Mouse (Mus musculus) neural tube, embryonic 13.5 days (tissue): ENCODE results near the gene Unc79. TPM values are rescaled to one million over a fixed set of nuclear protein-coding genes. Genes with fewer than 3 reads are reported as not detected.

Experiments used
- ATAC-seq: fragments of 200-750 bp; cut with Nextera tagmentation; 2 replicates; pipeline ENCODE4 v1.8.0; 2017; ENCODE audit warnings: low read depth, mild to moderate bottlenecking, moderate TSS enrichment, moderate library complexity
- H3K27ac ChIP-seq: fragments of 300-500 bp; sonication (generic); replicated peaks from 2 replicates; pipeline ENCODE4 v1.5.1; 2015; ENCODE audit warnings: moderate library complexity, mild to moderate bottlenecking, inconsistent platforms
- H3K27me3 ChIP-seq: fragments of 300-500 bp; sonication (generic); 2 replicates; pipeline ENCODE4 v1.6.1; 2015; ENCODE audit warnings: mild to moderate bottlenecking, inconsistent platforms
- H3K36me3 ChIP-seq: fragments of 300-500 bp; sonication (generic); 2 replicates; pipeline ENCODE4 v1.6.1; 2015; ENCODE audit warnings: mild to moderate bottlenecking, inconsistent platforms
- H3K4me1 ChIP-seq: fragments of 300-500 bp; sonication (generic); replicated peaks from 2 replicates; pipeline ENCODE4 v1.6.1; 2015; ENCODE audit warnings: inconsistent platforms
- H3K4me2 ChIP-seq: fragments of 300-500 bp; sonication (generic); 2 replicates; pipeline ENCODE4 v1.6.1; 2015; ENCODE audit warnings: inconsistent platforms, mild to moderate bottlenecking, moderate library complexity
- H3K4me3 ChIP-seq: fragments of 300-500 bp; sonication (generic); 2 replicates; pipeline ENCODE4 v1.5.1; 2015; ENCODE audit warnings: mild to moderate bottlenecking, inconsistent platforms
- H3K9ac ChIP-seq: fragments of 300-500 bp; sonication (generic); 2 replicates; pipeline ENCODE4 v1.6.1; 2015; ENCODE audit warnings: moderate library complexity, mild to moderate bottlenecking, inconsistent platforms
- H3K9me3 ChIP-seq: fragments of 300-500 bp; sonication (generic); 2 replicates; pipeline ENCODE4 v1.6.1; 2016; ENCODE audit warnings: inconsistent platforms
- WGBS: fragments of 180-500 bp; shearing (Covaris S2); methylation state at CpG from one replicate; pipeline ENCODE4 v1.1.7; 2015; 5-methylcytosine and 5-hydroxymethylcytosine counted together
- polyA plus RNA-seq: library from polyadenylated mRNA; unstranded; fragments of >200 nt; fragmentation: Nextera tagmentation; extraction: Ambion mirVana; gene quantifications from 2 replicates; pipeline ENCODE4 v1.2.1, GENCODE M21; 2015

The Unc79 gene
- polyA plus RNA-seq, result 5.8 and 6.5 TPM in 2 replicates

GRCm38 (mm10) chr12:102948778-102949394, at the start of gene Unc79:
Unc79 (plus strand) TSS chr12:102948859.
- ATAC-seq, result peak; percentile 88
- peak within 1 kb of the TSS; percentile 85 for H3K9ac ChIP-seq
- under 1% methylated on average over 48 of the region's 48 CpGs for WGBS

DNA sequence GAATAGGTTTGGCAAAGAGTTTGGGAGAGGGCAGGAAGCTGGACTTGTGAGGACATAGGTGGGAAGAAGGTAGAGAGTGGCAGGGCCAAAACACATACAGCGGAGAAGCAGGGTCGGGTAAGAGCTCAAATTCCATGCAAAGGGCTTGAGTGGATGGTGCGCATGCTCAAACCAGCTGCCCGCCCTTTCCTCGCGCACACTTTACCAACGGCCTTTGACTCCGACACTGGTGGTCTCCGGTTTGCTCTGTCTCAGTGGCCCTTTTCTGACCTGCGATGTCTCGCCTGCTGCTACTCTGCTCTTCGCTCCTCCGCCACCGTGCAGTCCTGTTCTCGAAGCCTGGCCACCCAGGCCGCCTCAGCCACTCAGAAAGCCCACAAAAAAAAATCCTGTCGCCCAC, 49.6 kb upstream of the Unc79 start, which contains the start of gene Cox8c:
Gene Cox8c (plus strand): TSS at position 226 of the 400 bp plus-strand sequence.
- no peak within 1 kb of the TSS for H3K4me2 ChIP-seq
- ATAC-seq, result no peak
- H3K4me1 ChIP-seq, result no peaks in the 10 kb centered on the region
- no peak within 1 kb of the TSS for H3K9ac ChIP-seq
- H3K36me3 ChIP-seq, result no peaks in the 10 kb centered on the region
- WGBS, result 91% methylated on average over 17 of the region's 17 CpGs
- no peak within 1 kb of the TSS for H3K4me3 ChIP-seq
- no peaks in the 10 kb centered on the region for H3K9me3 ChIP-seq
- H3K27ac ChIP-seq, result no peak within 1 kb of the TSS
- H3K27me3 ChIP-seq, result no peaks in the 10 kb centered on the region

More at GRCm38 (mm10) chr12:102948778-102949394, at the start of gene Unc79:
- Histone ChIP-seq H3K4me2 (peak within 1 kb of the TSS; percentile 73), H3K4me3 (peak within 1 kb of the TSS; percentile 58), H3K4me1 (peaks cover 39% of the 10 kb centered on the region), H3K27ac (peak within 1 kb of the TSS; percentile 99), H3K36me3 (no peaks in the 10 kb centered on the region), H3K9me3 (no peaks in the 10 kb centered on the region), H3K27me3 (peaks cover 8% of the 10 kb centered on the region)

DNA sequence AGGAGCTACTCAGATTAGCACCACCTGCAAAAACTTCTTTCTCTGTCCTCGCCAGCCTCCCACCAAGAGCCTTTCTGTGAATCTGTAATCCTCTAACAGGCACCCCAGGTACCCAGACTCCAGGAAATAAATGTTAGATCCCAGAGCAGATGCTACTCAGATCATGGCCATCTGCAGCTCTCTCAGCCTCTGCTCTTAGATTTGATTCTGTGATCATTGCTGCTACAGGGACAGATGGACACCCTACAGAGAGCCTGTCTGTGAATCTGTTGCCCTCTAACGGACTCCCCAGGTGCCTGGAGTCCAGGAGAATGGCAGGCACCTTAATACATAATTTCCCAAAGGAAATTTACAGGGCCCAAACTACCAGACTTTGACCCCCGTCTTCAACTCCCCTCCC, 40.5 kb upstream of the Unc79 start:
- Histone ChIP-seq H3K4me2 (no peak overlapping the region), H3K9ac (no peak overlapping the region), H3K4me3 (no peak overlapping the region), H3K9me3 (no peaks in the 10 kb centered on the region), H3K27ac (no peak overlapping the region), H3K36me3 (no peaks in the 10 kb centered on the region), H3K27me3 (no peaks in the 10 kb centered on the region), H3K4me1 (no peaks in the 10 kb centered on the region)
- ATAC-seq, result no peak
- WGBS, result 51% methylated on average over 3 of the region's 3 CpGs

GRCm38 (mm10) chr12:102916073-102916472, 32.6 kb upstream of the Unc79 start:
- WGBS, result 28% methylated on average over 2 of the region's 2 CpGs
- ATAC-seq, result no peak
- Histone ChIP-seq H3K4me1 (no peaks in the 10 kb centered on the region), H3K27ac (no peak overlapping the region), H3K27me3 (no peaks in the 10 kb centered on the region), H3K9ac (no peak overlapping the region), H3K36me3 (no peaks in the 10 kb centered on the region), H3K4me2 (no peak overlapping the region), H3K4me3 (no peak overlapping the region), H3K9me3 (no peaks in the 10 kb centered on the region)

DNA sequence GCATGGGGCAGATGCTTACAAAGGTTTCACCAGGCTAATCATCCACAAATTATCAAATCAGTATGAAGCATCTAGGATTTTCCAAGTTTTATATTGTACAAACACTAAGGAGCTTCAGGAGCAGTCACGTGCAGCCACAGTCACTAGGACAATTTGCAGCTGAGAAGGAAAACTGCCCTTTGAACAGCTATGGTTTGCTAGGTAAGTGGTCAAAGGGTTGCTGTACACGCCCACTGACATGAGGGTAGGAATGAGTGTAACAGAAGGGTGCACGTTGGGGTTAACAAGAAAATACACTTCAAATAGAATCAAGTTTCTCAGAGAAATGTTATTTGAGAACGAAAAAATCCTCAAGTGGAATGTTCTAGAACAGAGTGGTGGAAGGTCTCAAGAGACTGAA, 18.9 kb upstream of the Unc79 start:
- no peak overlapping the region for H3K4me2 ChIP-seq
- 82% methylated on average over 4 of the region's 4 CpGs for WGBS
- H3K4me1 ChIP-seq, result no peaks in the 10 kb centered on the region
- H3K9ac ChIP-seq, result no peak overlapping the region
- no peaks in the 10 kb centered on the region for H3K27me3 ChIP-seq
- H3K9me3 ChIP-seq, result no peaks in the 10 kb centered on the region
- H3K27ac ChIP-seq, result no peak overlapping the region
- H3K36me3 ChIP-seq, result no peaks in the 10 kb centered on the region
- no peak for ATAC-seq
- no peak overlapping the region for H3K4me3 ChIP-seq

GRCm38 (mm10) chr12:102930335-102930734, 18.3 kb upstream of the Unc79 start:
- no peaks in the 10 kb centered on the region for H3K36me3 ChIP-seq
- no peaks in the 10 kb centered on the region for H3K9me3 ChIP-seq
- ATAC-seq, result no peak
- no peak overlapping the region for H3K9ac ChIP-seq
- H3K27ac ChIP-seq, result no peak overlapping the region
- no peak overlapping the region for H3K4me3 ChIP-seq
- 80% methylated on average over 1 of the region's 1 CpGs for WGBS
- no peaks in the 10 kb centered on the region for H3K4me1 ChIP-seq
- no peaks in the 10 kb centered on the region for H3K27me3 ChIP-seq
- H3K4me2 ChIP-seq, result no peak overlapping the region

DNA sequence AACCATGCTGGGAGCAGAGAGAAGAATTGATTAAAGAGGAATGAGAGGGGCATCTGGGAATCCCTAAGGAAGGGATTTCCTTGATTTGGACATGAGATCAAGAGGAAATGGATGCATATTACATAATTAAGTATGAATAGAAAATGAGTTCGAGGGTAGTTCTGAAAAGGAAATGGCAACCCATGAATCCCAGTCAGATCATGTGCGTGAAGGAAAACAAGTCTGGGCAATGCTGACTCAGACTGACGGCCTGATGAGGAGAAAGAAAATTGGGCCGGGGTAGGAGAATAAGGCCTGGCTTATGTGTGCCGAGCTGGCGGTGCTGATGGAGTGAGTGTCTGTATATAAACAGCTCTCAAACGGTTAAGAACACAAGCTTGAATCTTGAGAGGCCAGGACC, 17.9 kb upstream of the Unc79 start:
- WGBS, result 90% methylated on average over 7 of the region's 7 CpGs
- ATAC-seq, result no peak
- no peaks in the 10 kb centered on the region for H3K36me3 ChIP-seq
- no peaks in the 10 kb centered on the region for H3K27me3 ChIP-seq
- no peak overlapping the region for H3K4me3 ChIP-seq
- H3K4me1 ChIP-seq, result no peaks in the 10 kb centered on the region
- no peaks in the 10 kb centered on the region for H3K9me3 ChIP-seq
- no peak overlapping the region for H3K9ac ChIP-seq
- no peak overlapping the region for H3K4me2 ChIP-seq
- no peak overlapping the region for H3K27ac ChIP-seq

DNA sequence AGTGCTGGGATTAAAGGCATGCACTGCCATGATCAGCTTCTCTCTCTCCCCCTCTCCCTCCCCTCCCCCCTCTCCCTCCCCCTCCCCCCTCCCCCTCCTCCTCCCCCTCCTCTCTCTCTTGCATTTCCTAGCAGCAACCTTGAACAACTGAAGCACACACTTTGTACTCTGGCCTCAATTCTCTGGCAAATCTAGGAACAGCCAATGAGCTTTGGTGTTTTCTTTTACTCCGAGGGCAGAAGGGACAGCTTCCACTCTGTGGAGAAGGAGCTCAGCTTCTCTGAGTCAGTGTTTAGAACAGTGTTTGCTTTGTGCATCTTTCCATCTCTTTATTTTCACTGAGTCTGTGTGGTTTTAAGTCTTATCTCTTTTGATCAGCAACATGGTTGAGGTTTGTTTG, 12.8 kb upstream of the Unc79 start:
- Histone ChIP-seq H3K36me3 (no peaks in the 10 kb centered on the region), H3K4me1 (no peaks in the 10 kb centered on the region), H3K4me2 (no peak overlapping the region), H3K27ac (no peak overlapping the region), H3K4me3 (no peak overlapping the region), H3K9me3 (no peaks in the 10 kb centered on the region), H3K27me3 (no peaks in the 10 kb centered on the region), H3K9ac (no peak overlapping the region)
- ATAC-seq, result no peak
- 43% methylated on average over 1 of the region's 1 CpGs for WGBS

- no peak overlapping the region for H3K4me3 ChIP-seq
- H3K9me3 ChIP-seq, result no peaks in the 10 kb centered on the region
- H3K4me1 ChIP-seq, result peaks cover 8% of the 10 kb centered on the region
- 96% methylated on average over 1 of the region's 1 CpGs for WGBS
- H3K36me3 ChIP-seq, result no peaks in the 10 kb centered on the region
- peaks cover 8% of the 10 kb centered on the region for H3K27me3 ChIP-seq
- ATAC-seq, result no peak
- H3K27ac ChIP-seq, result no peak overlapping the region
- H3K4me2 ChIP-seq, result no peak overlapping the region
- no peak overlapping the region for H3K9ac ChIP-seq
Observed at GRCm38 (mm10) chr12:102945571-102945970, 3.1 kb upstream of the Unc79 start.

DNA sequence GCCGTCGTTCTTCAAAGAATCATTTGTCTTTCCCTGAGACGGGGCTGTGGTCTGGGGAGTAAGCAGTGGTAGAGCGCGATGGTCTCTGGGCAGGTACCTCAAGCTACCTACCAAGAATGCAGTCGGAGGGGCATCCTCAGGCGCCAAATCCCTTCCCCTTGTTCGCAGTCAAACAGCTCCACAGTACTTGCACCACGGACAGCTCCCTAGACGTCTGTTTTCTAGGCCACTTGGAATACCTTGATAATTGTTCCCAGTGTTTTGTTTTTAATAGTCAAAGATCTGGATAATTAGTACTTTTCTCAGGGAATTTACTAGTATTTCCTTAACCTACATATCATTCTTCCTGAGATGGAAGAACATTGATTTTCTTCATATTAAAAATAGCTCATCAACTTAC, 833 bp upstream of the Unc79 start:
- H3K27me3 ChIP-seq, result peaks cover 8% of the 10 kb centered on the region
- no peak for ATAC-seq
- peak overlapping the region; percentile 73 for H3K4me2 ChIP-seq
- WGBS, result 29% methylated on average over 10 of the region's 10 CpGs
- H3K27ac ChIP-seq, result no peak overlapping the region; the same call in 1 of the 2 replicates
- H3K4me3 ChIP-seq, result peak overlapping the region; percentile 58
- H3K36me3 ChIP-seq, result no peaks in the 10 kb centered on the region
- H3K9ac ChIP-seq, result no peak overlapping the region
- H3K4me1 ChIP-seq, result peaks cover 31% of the 10 kb centered on the region
- H3K9me3 ChIP-seq, result no peaks in the 10 kb centered on the region

DNA sequence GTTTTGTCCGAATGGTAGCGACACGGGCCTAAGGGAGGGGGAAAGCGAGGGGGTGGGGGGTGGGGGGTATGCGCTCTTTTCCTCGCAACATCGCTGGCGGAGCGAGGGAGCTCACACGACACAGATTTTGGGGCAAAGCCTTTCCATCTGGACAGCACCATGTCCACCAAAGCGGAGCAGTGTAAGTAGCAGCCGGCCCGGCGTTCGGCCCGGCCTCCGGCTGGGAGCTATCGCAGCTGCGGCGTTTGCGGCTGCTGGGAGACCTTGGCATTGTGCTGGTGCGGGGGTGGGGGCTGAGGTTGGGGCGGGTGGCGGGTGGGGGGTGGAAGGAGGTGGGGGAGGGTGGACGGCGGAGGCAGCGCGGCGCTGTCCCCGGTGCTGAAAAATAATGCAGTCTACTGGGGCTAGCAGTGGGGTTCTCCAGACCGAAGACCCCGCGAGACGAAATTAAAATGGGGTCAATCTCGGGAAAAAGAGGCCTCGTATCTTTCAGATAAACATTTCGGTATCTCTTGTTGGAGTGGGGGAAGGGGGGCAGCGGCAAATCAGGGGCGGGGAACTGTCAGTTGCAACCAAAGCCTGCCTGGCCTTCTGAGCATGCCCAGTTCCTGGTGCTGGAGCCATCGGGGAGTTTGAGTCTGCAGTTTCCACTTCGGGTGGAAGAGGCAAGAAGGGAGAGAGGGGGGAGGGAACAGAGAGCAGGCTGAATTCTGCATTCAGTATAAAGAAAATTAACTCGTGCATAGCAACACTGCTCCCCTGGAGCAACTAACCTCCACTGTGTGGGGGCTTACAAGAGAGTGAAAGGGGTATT, 943 bp downstream of the Unc79 start:
- WGBS, result under 1% methylated on average over 42 of the region's 42 CpGs
- Histone ChIP-seq H3K36me3 (no peaks in the 10 kb centered on the region), H3K9ac (peak overlapping the region; percentile 85), H3K27me3 (peaks cover 8% of the 10 kb centered on the region), H3K27ac (peak overlapping the region; percentile 99), H3K9me3 (no peaks in the 10 kb centered on the region), H3K4me2 (peak overlapping the region; percentile 73), H3K4me3 (peak overlapping the region; percentile 58), H3K4me1 (peaks cover 46% of the 10 kb centered on the region)
- ATAC-seq, result peak; percentile 85

- WGBS, result 89% methylated on average over 7 of the region's 7 CpGs
- Histone ChIP-seq H3K4me1 (0 out of 2 replicates have a peak, but pooled peaks cover 6% of the 10 kb centered on the region), H3K4me2 (no peak overlapping the region), H3K27ac (no peak overlapping the region), H3K4me3 (no peak overlapping the region), H3K27me3 (no peaks in the 10 kb centered on the region), H3K9ac (no peak overlapping the region), H3K36me3 (no peaks in the 10 kb centered on the region), H3K9me3 (no peaks in the 10 kb centered on the region)
- ATAC-seq, result no peak
Observed at GRCm38 (mm10) chr12:102960051-102960775, 11.6 kb downstream of the Unc79 start.
